Comparison of ENCODE assay signal across 16 mouse cellular contexts in genomic region chr5:36101129-36101528, GRCm38 (mm10).
DNase-seq lines count a peak whose midpoint lies in the region; ATAC-seq lines count a peak whose summit lies in the region.
"Had no signal": no experiment of that assay in that cellular context is flagged by ENCODE, and none has a peak within 500 bp of the region (broad histone marks: within the 10 kb centered on the region; RNA-seq: fewer than 3 reads in every experiment).

No protein-coding gene starts in this region.

- 0 out of 2 replicates have a peak overlapping the region, but pooled peaks have one; percentile 35 for H3K27ac ChIP-seq in midbrain, embryonic 12.5 days (replicated peaks)
- H3K27ac ChIP-seq in midbrain, embryonic 14.5 days (replicated peaks; ENCODE audit: low read depth, low read length) = no peak overlapping the region
- H3K27ac ChIP-seq in lung, embryonic 16.5 days (ENCODE audit: low read length) = peak overlapping the region; percentile 72
- H3K27ac ChIP-seq: limb, embryonic 15.5 days; midbrain, embryonic 10.5 days; stomach, postnatal 0 days had no signal

- no peak for ATAC-seq in midbrain, embryonic 12.5 days (ENCODE audit: low FRiP score, low read depth)
- no peak for ATAC-seq in midbrain, embryonic 14.5 days (ENCODE audit: low FRiP score, low TSS enrichment)
- ATAC-seq in lung, embryonic 16.5 days (ENCODE audit: low read depth) = peak; percentile 82
- ATAC-seq in CD4-positive, CD25-positive, alpha-beta regulatory T cell, adult 4 months = no peak

- no peaks in the 10 kb centered on the region for H3K4me1 ChIP-seq in midbrain, embryonic 12.5 days
- H3K4me1 ChIP-seq in midbrain, embryonic 14.5 days (ENCODE audit: control insufficient read depth, insufficient read depth, low read length) = no peaks in the 10 kb centered on the region
- peaks cover 21% of the 10 kb centered on the region for H3K4me1 ChIP-seq in lung, embryonic 16.5 days (replicated peaks; ENCODE audit: control insufficient read depth, insufficient read depth, low read length)

- 63% methylated on average over 10 of the region's 10 CpGs for WGBS in midbrain, embryonic 12.5 days
- WGBS in midbrain, embryonic 14.5 days = 78% methylated on average over 10 of the region's 10 CpGs
- 33% methylated on average over 10 of the region's 10 CpGs for WGBS in lung, embryonic 16.5 days

- no peaks in the 10 kb centered on the region for H3K9me3 ChIP-seq in midbrain, embryonic 12.5 days
- H3K9me3 ChIP-seq in midbrain, embryonic 14.5 days (ENCODE audit: control insufficient read depth, low read length) = no peaks in the 10 kb centered on the region
- no peaks in the 10 kb centered on the region; the same call in 1 of the 2 replicates for H3K9me3 ChIP-seq in lung, embryonic 16.5 days (ENCODE audit: control insufficient read depth, low read length)
- H3K9me3 ChIP-seq: G1E; limb, embryonic 15.5 days; midbrain, embryonic 10.5 days had no signal

- DNase-seq in midbrain, embryonic 14.5 days = no peak
- DNase-seq in kidney, postnatal 25 days = peak; percentile 9 to 42
- peak; percentile 3 for DNase-seq in yolk sac, embryonic 10.5 days (ENCODE audit: low spot score)
- DNase-seq in retina, embryonic 14.5 days (ENCODE audit: low spot score) = no peak
- DNase-seq: cerebellum, postnatal 10 days; embryo, embryonic 11 days; gastrocnemius, postnatal 25 days; thymus, postnatal 25 days had no signal

- H3K4me2 ChIP-seq in midbrain, embryonic 12.5 days (replicated peaks) = no peak overlapping the region
- no peak overlapping the region for H3K4me2 ChIP-seq in midbrain, embryonic 14.5 days (ENCODE audit: low read length)
- no peak overlapping the region for H3K4me2 ChIP-seq in lung, embryonic 16.5 days (ENCODE audit: low read depth, low read length)
- H3K4me2 ChIP-seq: heart, embryonic 12.5 days; limb, embryonic 15.5 days had no signal

- no peaks in the 10 kb centered on the region for H3K36me3 ChIP-seq in midbrain, embryonic 12.5 days
- H3K36me3 ChIP-seq in midbrain, embryonic 14.5 days (ENCODE audit: control insufficient read depth, insufficient read depth, low read length) = no peaks in the 10 kb centered on the region
- H3K36me3 ChIP-seq in lung, embryonic 16.5 days (ENCODE audit: control insufficient read depth, insufficient read depth, low read length) = no peaks in the 10 kb centered on the region
- H3K36me3 ChIP-seq: G1E; heart, embryonic 12.5 days; limb, embryonic 15.5 days; midbrain, embryonic 10.5 days had no signal

- H3K4me3 ChIP-seq in midbrain, embryonic 12.5 days = no peak overlapping the region
- H3K4me3 ChIP-seq in midbrain, embryonic 14.5 days (replicated peaks; ENCODE audit: low read depth, low read length) = no peak overlapping the region
- H3K4me3 ChIP-seq in lung, embryonic 16.5 days (ENCODE audit: low read length) = no peak overlapping the region
- H3K4me3 ChIP-seq: heart, embryonic 12.5 days; limb, embryonic 15.5 days; midbrain, embryonic 10.5 days had no signal

- no peak overlapping the region for H3K9ac ChIP-seq in midbrain, embryonic 12.5 days (replicated peaks)
- H3K9ac ChIP-seq in midbrain, embryonic 14.5 days (replicated peaks; ENCODE audit: low read length) = no peak overlapping the region
- no peak overlapping the region for H3K9ac ChIP-seq in lung, embryonic 16.5 days (ENCODE audit: low read length)
- H3K9ac ChIP-seq: heart, embryonic 12.5 days; limb, embryonic 15.5 days had no signal

- H3K27me3 ChIP-seq in midbrain, embryonic 12.5 days = no peaks in the 10 kb centered on the region
- H3K27me3 ChIP-seq in midbrain, embryonic 14.5 days (ENCODE audit: control insufficient read depth, insufficient read depth, low read length) = no peaks in the 10 kb centered on the region
- no peaks in the 10 kb centered on the region for H3K27me3 ChIP-seq in lung, embryonic 16.5 days (ENCODE audit: control insufficient read depth, insufficient read depth, low read depth, low read length)
- H3K27me3 ChIP-seq: heart, embryonic 12.5 days; limb, embryonic 15.5 days had no signal

Comparison
In these comparisons a context has a peak if more than half of its experiments do, and no peak if none do; other contexts are left out.
1. DNase-seq: peak in kidney, postnatal 25 days (2 of 2) and yolk sac, embryonic 10.5 days (single experiment); none in midbrain, embryonic 14.5 days (single experiment) and retina, embryonic 14.5 days (single experiment).